Mouse (Mus musculus): ENCODE data around the gene Nipsnap3a. TPM values are rescaled to one million over a fixed set of nuclear protein-coding genes. Genes with fewer than 3 reads are reported as not detected.

Nipsnap3a gene
- not detected for total RNA-seq (2021)
- long read RNA-seq, experiment 1: 0 reads
- long read RNA-seq, experiment 2: 0 reads

- no peak for DNase-seq
Observed at GRCm38 (mm10) chr4:52989248-52989647, at the start of gene Nipsnap3a. Gene Nipsnap3a (plus strand): TSS chr4:52989272.

- DNase-seq: no peak
Observed at GRCm38 (mm10) chr4:52946665-52947064, 42.4 kb upstream of the Nipsnap3a start.

- DNase-seq: no peak
Observed at GRCm38 (mm10) chr4:52949005-52949404, 40.1 kb upstream of the Nipsnap3a start.

- DNase-seq: no peak
Observed at GRCm38 (mm10) chr4:52958693-52959092, 30.4 kb upstream of the Nipsnap3a start.

- DNase-seq: no peak
Observed at GRCm38 (mm10) chr4:52964247-52964646, 24.8 kb upstream of the Nipsnap3a start, which contains the start of gene Olfr270. Gene Olfr270 (plus strand): TSS chr4:52964547.

- no peak for DNase-seq
Observed at GRCm38 (mm10) chr4:52985216-52985615, 3.9 kb upstream of the Nipsnap3a start.

- DNase-seq: no peak
Observed at GRCm38 (mm10) chr4:52986266-52986665, 2.8 kb upstream of the Nipsnap3a start.

- DNase-seq: peak; percentile 58
Observed at GRCm38 (mm10) chr4:52999449-52999848, 10.4 kb downstream of the Nipsnap3a start.

- DNase-seq: no peak
Observed at GRCm38 (mm10) chr4:53000154-53000553, 11.1 kb downstream of the Nipsnap3a start.

- DNase-seq: no peak
Observed at GRCm38 (mm10) chr4:53009183-53009582, 20.1 kb downstream of the Nipsnap3a start.

- DNase-seq: no peak
Observed at GRCm38 (mm10) chr4:53009871-53010270, 20.8 kb downstream of the Nipsnap3a start.

- DNase-seq: peak; percentile 94
Observed at GRCm38 (mm10) chr4:53011732-53012361, 22.8 kb downstream of the Nipsnap3a start, which contains the start of gene Nipsnap3b. Gene Nipsnap3b (plus strand): TSS chr4:53011880.

GRCm38 (mm10) chr4:53014421-53014820 lies 25.3 kb downstream of the Nipsnap3a start:
- DNase-seq: no peak

- DNase-seq: no peak
Observed at GRCm38 (mm10) chr4:53015024-53015423, 26.0 kb downstream of the Nipsnap3a start.

- DNase-seq: no peak
Observed at GRCm38 (mm10) chr4:53018392-53018791, 29.3 kb downstream of the Nipsnap3a start.

GRCm38 (mm10) chr4:53023189-53023925 lies 34.3 kb downstream of the Nipsnap3a start:
- no peak for DNase-seq

- no peak for DNase-seq
Observed at GRCm38 (mm10) chr4:53024397-53024796, 35.3 kb downstream of the Nipsnap3a start.

- DNase-seq: no peak
Observed at GRCm38 (mm10) chr4:53027811-53028210, 38.7 kb downstream of the Nipsnap3a start.

- no peak for DNase-seq
Observed at GRCm38 (mm10) chr4:53030326-53030948, 41.4 kb downstream of the Nipsnap3a start.

- DNase-seq: no peak
Observed at GRCm38 (mm10) chr4:53043819-53044218, 54.7 kb downstream of the Nipsnap3a start.

- no peak for DNase-seq
Observed at GRCm38 (mm10) chr4:53045807-53046206, 56.7 kb downstream of the Nipsnap3a start.

GRCm38 (mm10) chr4:53046238-53047022 lies 57.4 kb downstream of the Nipsnap3a start:
- no peak for DNase-seq
